Mouse (Mus musculus) heart, postnatal 14 days (tissue): ENCODE data around the gene Gm20388. TPM values are rescaled to one million over a fixed set of nuclear protein-coding genes. Genes with fewer than 3 reads are reported as not detected.

ENCODE experiments used
- DNase-seq, 2 experiments: peaks; one replicate each; pipeline ENCODE4 v3.0.0; 2021 to 2022
- intact Hi-C: fragments of 180-260 bp; cut with DNase I; formaldehyde crosslinking; loops from one replicate; pipeline ENCODE4 v1.15.1; 2025
- total RNA-seq, 2 experiments: library from RNA; stranded (reverse); gene quantifications; 2 replicates each; pipeline ENCODE4 v1.2.3; 2021

Gm20388 gene
- total RNA-seq, 2 experiments from 2014 or later: 0.24 TPM; not detected in 1

DNA sequence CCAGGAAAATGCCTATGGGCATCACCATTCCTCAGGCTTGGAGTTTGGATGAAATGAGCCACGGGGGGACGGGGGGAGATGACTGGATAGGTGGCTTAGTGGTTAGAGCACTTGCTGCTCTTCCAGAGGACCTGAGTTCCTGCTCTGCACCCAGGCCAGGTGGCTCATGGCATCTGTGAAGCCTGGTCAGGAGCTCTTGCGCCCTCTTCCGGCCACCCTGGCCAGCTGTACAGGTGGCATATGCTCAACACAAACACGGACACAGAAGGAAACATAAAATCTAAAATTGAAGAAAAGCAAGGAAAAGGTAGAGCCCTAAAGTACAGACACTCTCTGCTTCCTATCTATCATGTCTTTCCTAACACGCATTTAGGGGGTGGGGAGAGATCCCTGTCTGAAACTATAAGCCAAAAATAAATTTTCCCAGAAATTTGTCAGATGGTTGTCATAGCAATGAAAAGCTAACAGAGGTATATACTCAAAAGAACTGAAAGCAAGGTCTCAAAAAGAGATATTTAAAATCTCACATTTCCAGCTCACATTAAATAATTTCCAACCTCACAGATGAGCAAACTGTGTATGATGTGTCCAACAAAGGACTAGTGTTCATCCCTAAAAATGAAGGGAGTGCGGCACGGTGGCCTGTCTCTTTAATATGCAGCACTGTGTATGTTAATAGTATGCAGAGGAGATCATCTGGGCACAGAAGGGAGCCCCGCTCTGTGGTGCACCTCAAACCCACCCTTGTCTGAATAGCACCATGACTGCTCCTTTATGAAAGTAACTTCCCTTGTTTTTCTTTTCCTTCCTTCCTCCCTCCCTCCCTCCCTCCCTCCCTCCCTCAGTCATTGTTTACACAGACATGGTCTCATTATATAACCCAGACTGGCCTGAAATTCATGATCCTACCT is 3032.4 kb downstream of the Gm20388 start:
- peak in 1 of 2 experiments; percentile 25 for DNase-seq
- intact Hi-C loops: no loop called here

DNA sequence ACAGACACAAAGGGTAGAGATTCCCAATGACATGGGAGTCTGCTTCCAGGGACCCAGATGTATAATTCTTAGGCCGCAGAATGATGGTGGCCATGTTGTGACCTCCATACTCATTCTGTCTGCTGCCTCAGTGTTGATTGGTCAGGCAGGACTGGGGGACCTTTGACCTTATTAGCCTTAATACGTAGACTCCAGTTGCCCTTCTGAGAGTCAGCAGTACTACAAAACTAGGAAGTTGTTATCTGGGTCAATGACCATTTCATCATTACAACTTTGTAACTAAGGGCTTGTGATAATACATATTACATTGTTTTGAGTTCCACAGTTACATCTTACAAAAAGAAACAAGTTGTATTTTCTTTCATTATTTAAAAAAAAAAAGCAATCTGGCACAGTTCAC is 3035.1 kb downstream of the Gm20388 start:
- intact Hi-C loops: no loop called here
- DNase-seq: no peak

- DNase-seq: no peak
- intact Hi-C loops: no loop called here
Observed at GRCm38 (mm10) chr8:122949701-122950100, 3039.1 kb downstream of the Gm20388 start.

- intact Hi-C loops: no loop called here
- DNase-seq: no peak
Observed at GRCm38 (mm10) chr8:122951456-122951855, 3040.8 kb downstream of the Gm20388 start.

DNA sequence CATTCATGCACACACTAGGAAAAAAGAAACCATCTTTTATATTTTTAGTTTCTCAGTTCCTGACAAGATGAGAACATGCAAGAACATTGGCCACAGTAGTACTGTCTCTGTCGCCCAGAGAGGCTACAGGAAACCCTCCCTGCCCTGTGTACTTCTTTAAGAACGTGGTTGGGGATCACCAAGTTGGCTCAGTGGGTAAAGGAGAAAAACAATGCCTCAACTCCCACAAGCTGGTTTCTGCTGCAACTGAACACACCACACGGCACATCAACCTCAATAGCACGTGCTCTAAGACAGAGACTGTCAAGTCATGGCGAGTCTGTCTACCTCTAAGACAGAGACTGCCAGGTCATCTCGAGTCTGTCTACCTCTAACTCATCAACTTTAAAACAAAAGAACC is 3042.4 kb downstream of the Gm20388 start:
- no peak for DNase-seq
- intact Hi-C loops: no loop called here

DNA sequence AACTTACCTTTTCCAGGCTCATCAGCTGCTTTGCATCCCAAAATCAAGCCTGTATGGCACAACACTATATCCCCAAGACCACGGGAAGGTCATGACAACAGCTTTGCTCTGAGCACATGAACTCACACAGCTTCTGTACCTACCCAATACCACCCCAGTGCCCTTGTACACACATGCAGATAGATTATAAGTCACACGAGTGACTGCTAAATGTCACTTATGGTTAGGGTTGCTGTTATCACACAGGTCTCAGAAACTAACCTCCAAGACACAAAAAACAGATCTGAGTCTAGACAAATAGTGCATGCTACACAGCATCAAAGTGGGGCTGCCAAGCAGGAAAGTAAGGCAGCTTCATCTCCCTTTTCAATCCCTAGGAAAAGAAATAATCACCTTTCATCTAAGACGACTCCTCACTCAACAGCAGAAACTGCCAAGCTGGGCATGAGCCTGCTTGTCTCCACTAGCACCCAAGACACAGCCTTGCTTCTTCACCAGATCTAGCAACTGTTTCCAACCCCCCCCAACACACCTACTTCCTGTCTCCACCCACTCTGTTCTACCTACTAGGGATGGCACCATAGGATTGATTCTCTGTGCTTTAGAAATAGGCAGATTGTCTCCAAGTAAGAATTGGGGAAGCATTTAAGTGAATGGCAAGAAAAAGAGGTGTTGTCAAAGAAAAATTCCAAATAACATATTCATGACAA is 3043.6 kb downstream of the Gm20388 start:
- intact Hi-C loops: no loop called here
- no peak for DNase-seq

DNA sequence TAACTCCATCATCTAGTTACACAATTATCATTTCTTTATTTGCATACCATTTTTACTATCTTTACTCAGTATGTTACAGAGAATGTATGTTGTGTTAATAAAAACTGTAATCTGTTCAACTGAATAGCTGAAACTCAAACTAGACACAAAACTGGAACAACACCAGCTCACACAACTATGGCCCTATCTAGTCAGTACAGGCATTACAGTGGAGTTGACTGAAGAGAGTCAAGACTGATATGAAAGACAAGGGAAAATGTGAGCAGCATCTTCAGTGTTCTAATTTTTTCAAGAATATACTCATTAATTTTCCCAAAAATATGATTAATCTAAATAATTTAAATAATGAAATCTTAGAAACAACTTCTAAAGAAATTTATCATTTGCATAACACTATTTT is 3044.6 kb downstream of the Gm20388 start:
- intact Hi-C loops: no loop called here
- no peak for DNase-seq

DNA sequence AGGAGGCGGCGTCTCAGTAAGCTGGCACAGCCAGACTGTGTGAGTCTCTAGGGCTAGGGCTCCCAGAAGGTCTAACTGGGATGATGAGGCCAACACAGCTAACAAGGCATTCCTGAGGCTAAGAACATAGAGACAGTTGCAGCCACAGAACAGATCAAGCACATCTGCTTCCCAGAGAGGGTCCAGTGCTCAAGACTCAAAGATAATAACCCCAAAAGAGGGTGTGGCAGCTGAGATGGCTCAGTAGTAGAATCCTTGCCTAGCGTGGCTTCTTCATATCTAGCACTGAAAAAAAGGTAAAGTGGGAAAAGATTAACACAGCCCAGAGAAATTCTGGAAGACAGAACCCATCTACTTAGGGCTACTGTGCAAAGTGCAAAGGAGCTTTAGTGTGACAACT is 3045.4 kb downstream of the Gm20388 start:
- intact Hi-C loops: no loop called here
- DNase-seq: no peak

DNA sequence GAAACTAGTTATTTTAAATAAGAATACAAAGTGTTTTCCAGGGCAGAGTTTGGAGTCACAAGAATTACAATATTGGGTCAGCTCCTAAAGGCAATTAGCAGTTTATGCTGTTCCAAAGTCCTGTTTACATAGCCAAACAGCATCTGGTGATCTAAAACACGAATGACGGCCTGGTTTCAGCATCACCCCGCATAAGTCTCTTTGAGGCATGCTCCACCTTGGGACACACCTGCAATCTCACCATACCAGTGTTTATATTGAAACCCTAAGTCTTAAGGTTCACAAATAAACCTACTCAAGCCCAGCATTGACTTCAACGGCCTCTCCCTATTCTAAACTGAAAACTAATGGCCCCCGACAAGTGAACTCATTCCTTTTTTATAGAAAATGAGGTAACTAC is 3049.7 kb downstream of the Gm20388 start:
- intact Hi-C loops: no loop called here

GRCm38 (mm10) chr8:122960932-122961331 is 3050.3 kb downstream of the Gm20388 start:
- intact Hi-C loops: no loop called here
- no peak for DNase-seq

More for the DNA sequence above, 3049.7 kb downstream of the Gm20388 start:
- DNase-seq: no peak

GRCm38 (mm10) chr8:122961458-122961857 is 3050.8 kb downstream of the Gm20388 start:
- DNase-seq: no peak
- intact Hi-C loops: no loop called here

DNA sequence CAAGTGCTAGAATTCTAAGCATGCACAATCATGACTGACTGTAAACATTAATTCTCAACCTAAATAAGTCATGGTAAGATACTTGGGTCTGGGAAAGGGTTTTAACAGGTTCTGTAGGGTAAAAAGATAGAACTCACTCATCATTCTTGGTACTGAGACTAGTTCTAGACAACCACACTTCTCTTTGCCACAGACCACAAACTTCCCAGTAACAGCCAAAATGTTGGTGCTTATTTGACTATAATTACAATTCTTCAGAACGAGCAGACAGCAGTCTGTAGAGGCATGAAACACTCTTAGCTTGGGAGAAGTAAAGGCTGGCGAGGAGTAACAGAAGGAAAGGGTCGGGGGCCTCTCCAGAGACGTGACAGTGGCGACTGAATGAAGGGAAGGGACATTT is 3051.4 kb downstream of the Gm20388 start:
- no peak for DNase-seq
- intact Hi-C loops: no loop called here

- no peak for DNase-seq
- intact Hi-C loops: no loop called here
Observed at GRCm38 (mm10) chr8:122966638-122967037, 3056.0 kb downstream of the Gm20388 start.

- intact Hi-C loops: no loop called here
- no peak for DNase-seq
Observed at GRCm38 (mm10) chr8:122968145-122968544, 3057.5 kb downstream of the Gm20388 start.

- intact Hi-C loops: no loop called here
Observed at GRCm38 (mm10) chr8:122969964-122970620, 3059.5 kb downstream of the Gm20388 start.

GRCm38 (mm10) chr8:122976046-122976445 is 3065.4 kb downstream of the Gm20388 start:
- DNase-seq: no peak
- intact Hi-C loops: no loop called here

More at GRCm38 (mm10) chr8:122969964-122970620, 3059.5 kb downstream of the Gm20388 start:
- no peak for DNase-seq

- intact Hi-C loops: loop anchor here (2.0 kb wide), 1 partner anchor 61 kb away; no protein-coding TSS in a partner anchor
- DNase-seq: no peak
Observed at GRCm38 (mm10) chr8:122979424-122979823, 3068.8 kb downstream of the Gm20388 start.

DNA sequence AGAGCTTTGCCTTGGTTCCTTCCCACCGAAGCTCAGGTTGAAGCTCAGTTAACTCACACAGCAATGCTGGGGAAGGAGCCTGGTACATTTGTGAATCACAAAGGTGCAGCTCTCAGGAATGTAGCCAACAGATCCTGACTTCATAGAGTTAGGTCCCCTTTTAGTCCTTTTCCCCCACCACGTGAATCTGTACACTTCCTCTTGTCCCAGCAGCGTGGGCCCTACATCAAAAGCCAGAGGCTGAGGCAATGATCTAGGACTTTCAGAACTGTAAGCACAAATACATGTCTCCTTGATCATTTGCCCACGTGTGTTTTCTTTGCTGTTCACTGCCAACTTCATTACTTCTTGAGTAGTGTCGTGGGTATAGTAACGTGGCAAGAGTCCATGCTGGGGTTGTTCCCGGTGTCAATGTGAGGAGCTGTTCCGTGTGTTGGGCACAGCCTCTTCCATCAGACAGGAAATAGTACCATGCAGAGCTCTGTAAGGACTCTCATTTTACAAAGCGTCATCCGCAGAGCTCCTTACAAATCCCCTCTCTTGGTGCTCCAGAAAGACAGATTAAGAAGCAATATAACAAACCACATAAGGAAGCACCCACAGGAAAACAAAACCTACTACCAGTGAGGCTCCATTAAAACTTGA is 3069.3 kb downstream of the Gm20388 start:
- no peak for DNase-seq
- intact Hi-C loops: loop anchor here (2.0 kb wide), 1 partner anchor 61 kb away; no protein-coding TSS in a partner anchor

DNA sequence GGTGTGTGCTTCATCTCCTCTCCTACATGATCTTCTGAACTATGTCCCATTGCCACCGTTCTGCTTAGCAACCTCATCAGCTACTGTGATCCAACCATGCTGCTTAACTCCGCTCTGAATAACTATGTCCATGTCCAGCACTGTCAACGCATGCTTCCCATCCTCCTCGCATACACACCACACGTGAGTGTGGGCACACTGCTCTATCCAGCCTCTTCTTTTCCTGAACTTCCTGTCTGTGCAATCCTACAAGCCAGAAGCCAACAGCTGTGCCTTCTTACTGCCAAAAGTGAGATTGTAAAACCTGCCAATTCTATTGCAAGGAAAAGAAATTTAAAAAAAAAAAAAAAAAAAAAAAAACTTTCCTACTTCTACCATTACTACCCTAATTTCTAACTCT is 3071.0 kb downstream of the Gm20388 start:
- DNase-seq: no peak
- intact Hi-C loops: no loop called here

DNA sequence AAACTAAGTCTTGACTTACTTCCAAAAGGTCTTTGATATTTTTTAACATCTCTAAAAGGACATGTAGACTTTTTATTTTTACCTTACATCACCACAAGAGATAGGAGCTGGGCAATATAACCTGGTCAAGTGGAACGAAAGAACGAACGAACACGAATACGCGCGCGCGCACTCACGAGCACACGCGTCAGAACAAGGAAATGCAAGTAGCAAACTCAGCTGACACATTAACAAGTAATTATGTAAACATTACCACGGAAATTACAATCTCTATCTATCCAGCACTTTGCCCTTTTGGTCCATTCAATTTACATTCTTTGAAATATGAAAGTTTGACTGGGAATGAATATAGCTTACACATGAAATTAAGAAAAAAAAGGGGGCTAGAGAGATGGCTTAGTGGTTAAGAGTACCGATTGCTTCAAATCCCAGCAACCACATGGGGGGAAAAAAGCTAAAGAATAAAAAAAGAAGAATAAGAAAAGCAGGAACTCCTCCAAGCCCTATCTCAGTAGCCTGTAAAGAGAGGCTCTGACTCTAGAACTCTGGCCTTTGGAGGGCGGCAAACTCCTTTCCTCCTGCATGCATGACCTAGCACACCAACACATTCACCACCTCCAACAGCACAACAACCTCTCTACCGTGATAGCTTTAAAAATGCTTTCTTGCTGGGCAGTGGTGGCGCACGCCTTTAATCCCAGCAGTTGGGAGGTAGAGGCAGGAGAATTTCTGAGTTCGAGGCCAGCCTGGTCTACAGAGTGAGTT is 3072.7 kb downstream of the Gm20388 start:
- DNase-seq: no peak
- intact Hi-C loops: no loop called here
